Mouse (Mus musculus) kidney, adult 2 months (tissue): ENCODE results near the gene Inf2.

ENCODE experiments used
- CTCF ChIP-seq: fragments of 200-500 bp; conservative IDR thresholded peaks from 2 replicates; pipeline ENCODE4 v1.5.1; 2011; ENCODE audit warnings: low read depth, mild to moderate bottlenecking, control low read depth, low read length, moderate library complexity, mixed read lengths; ENCODE audit not compliant: insufficient read depth, insufficient read length
- POLR2A ChIP-seq: fragments of 200-500 bp; IDR thresholded peaks from one replicate; pipeline ENCODE4 v1.6.1; 2011; ENCODE audit warnings: low read depth, low read length, control low read depth

DNA sequence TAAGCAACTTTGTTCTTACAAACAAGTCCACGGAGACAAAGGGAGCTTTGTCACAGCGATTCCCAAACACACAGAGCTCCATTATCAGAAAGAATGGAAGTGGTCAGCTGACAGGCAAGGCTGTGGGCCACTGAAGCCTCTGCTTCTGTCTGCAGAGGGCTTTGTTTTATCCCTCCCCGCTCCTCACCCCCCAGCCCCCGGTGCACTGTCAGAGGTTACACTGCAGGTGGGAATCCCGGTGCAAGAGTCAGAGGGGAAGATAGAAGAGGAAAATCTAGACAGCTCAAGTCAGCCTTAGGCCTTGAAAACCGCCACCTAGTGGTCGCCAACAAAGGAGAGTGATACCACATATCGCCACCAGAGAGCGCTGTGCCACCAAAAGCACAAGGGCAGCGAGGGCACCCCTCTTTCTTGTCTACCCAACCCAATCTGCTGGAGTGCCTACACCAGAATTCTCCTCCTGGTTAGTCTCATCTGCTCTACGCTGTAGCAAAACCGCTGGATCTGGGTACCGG lies 36.7 kb upstream of the Inf2 start:
- no peak for TF ChIP-seq POLR2A
- peak; percentile 100 for TF ChIP-seq CTCF
